Mouse (Mus musculus): ENCODE data around the gene Gm16253. TPM values are rescaled to one million over a fixed set of nuclear protein-coding genes. Genes with fewer than 3 reads are reported as not detected.
A peak's percentile ranks its signal among the peaks of the same experiment; 100 is the strongest.

Gene Gm16253
- polyA plus RNA-seq, 1 experiment, result not detected

DNA sequence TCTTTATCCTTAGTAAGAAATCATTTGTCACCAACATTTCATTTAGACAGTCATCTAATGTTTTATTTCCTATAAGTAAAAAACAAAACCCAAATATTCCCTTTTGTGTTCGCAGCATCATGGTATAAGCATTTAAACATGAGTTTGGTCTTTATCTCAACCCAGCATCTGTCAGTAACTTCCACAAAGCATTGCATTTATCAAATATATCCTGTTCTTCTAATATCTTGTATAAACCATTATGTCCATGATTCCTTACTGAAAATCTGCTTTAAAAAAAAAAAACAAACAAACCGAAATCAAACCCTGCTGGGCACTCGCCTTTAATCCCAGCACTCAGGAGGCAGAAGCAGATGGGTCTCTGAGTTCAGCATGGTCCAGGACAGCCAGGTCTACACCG lies 29.8 kb downstream of the Gm16253 start:
- Histone ChIP-seq H3K4me1 (ENCODE audit: control insufficient read depth, insufficient read depth, low read length) (peaks cover 5% of the 10 kb centered on the region), H3K27ac (ENCODE audit: insufficient read depth, low read depth, low read length) (no peak overlapping the region), H3K4me3 (ENCODE audit: insufficient read depth, low read depth, low read length) (no peak overlapping the region)
- TF ChIP-seq CTCF (IDR thresholded peaks at IDR 0.05; ENCODE audit: insufficient read depth, low read depth, low read length) (no peak), POLR2A (IDR thresholded peaks at IDR 0.05; ENCODE audit: insufficient read depth, low read depth, low read length) (no peak)
- 87% methylated on average over 4 of the region's 4 CpGs for WGBS

GRCm38 (mm10) chr3:96617941-96618340 lies 41.2 kb downstream of the Gm16253 start:
- no peak for TF ChIP-seq POLR2A (IDR thresholded peaks at IDR 0.05; ENCODE audit: insufficient read depth, low read depth, low read length)
- TF ChIP-seq CTCF (IDR thresholded peaks at IDR 0.05; ENCODE audit: insufficient read depth, low read depth, low read length), result no peak
- 91% methylated on average over 3 of the region's 3 CpGs for WGBS
- H3K4me3 ChIP-seq (ENCODE audit: insufficient read depth, low read depth, low read length), result no peak overlapping the region

DNA sequence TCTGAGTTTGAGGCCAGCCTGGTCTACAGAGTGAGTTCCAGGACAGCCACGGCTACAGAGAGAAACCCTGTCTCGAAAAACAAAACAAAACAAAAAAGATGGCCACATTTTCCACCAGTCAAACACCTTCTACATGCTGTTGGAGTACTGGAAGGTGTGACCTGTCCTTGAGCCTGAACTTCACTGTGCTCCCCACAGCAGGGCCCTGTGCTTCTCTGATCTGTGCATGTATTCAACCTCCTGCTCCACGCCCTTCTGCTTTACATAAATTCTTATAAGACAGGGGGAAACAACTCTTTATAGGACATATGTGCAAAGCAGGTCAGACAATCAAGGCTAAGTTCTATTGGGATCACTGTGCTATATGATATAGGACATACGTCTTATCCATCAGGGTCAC lies 46.4 kb downstream of the Gm16253 start:
- Histone ChIP-seq H3K4me1 (ENCODE audit: control insufficient read depth, insufficient read depth, low read length) (no peaks in the 10 kb centered on the region), H3K4me3 (ENCODE audit: insufficient read depth, low read depth, low read length) (no peak overlapping the region), H3K27ac (ENCODE audit: insufficient read depth, low read depth, low read length) (no peak overlapping the region)
- no peak for TF ChIP-seq POLR2A (IDR thresholded peaks at IDR 0.05; ENCODE audit: insufficient read depth, low read depth, low read length)
- no peak for TF ChIP-seq CTCF (IDR thresholded peaks at IDR 0.05; ENCODE audit: insufficient read depth, low read depth, low read length)
- 91% methylated on average over 4 of the region's 4 CpGs for WGBS

More at GRCm38 (mm10) chr3:96617941-96618340, 41.2 kb downstream of the Gm16253 start:
- Histone ChIP-seq H3K27ac (ENCODE audit: insufficient read depth, low read depth, low read length) (no peak overlapping the region), H3K4me1 (ENCODE audit: control insufficient read depth, insufficient read depth, low read length) (no peaks in the 10 kb centered on the region)

DNA sequence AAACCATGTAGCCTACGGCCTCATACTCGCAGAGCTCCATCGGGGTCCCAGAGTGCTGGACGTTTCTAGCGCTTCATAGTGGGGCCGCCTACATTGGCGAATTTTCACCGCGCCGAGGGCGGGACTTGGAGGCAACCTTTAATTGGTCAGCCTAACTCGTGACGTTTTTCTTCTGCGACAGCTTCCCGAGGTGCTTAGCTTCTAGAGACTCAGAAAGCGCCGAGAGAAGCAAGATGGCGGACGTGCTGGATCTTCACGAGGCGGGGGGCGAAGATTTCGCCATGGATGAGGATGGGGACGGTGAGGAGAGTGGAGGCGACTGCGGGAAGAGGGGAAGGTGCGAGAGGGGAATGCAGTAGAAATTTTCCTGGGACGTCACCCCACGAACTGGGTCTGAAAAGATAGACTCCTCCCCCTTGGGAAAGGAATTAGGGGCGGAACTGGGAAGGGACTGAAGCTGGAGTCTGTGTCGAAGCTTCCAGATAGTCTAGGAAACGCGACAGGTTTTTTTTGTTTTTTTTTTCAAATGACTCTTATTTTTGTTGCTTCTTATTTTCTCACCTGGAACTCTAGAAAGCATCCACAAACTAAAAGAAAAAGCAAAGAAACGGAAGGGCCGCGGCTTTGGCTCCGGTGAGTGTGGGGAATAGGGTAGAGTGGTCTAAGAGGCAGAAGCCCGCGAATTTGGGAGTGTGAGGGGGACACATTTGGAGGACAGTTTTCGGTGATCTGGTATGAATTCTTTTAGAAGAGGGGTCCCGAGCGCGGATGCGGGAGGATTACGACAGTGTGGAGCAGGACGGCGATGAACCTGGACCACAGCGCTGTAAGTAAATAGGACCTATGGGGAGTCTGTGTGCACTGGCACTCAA lies 53.2 kb downstream of the Gm16253 start, which contains the start of gene Rbm8a:
TSS of gene Rbm8a (plus strand) at position 205 of the 872 bp plus-strand sequence.
- Histone ChIP-seq H3K4me1 (ENCODE audit: control insufficient read depth, insufficient read depth, low read length) (peaks cover 2% of the 10 kb centered on the region; the same call in 1 of the 2 replicates), H3K27ac (ENCODE audit: insufficient read depth, low read depth, low read length) (peak within 1 kb of the TSS; percentile 83), H3K4me3 (ENCODE audit: insufficient read depth, low read depth, low read length) (peak within 1 kb of the TSS; percentile 79)
- under 1% methylated on average over 48 of the region's 48 CpGs for WGBS
- TF ChIP-seq CTCF (IDR thresholded peaks at IDR 0.05; ENCODE audit: insufficient read depth, low read depth, low read length), result no peak
- peak; percentile 86 for TF ChIP-seq POLR2A (IDR thresholded peaks at IDR 0.05; ENCODE audit: insufficient read depth, low read depth, low read length)

Other genes starting within 250 kb of the Gm16253 start
- not detected in 2 replicates for gene BC107364, start 124.7 kb upstream of the Gm16253 start, polyA plus RNA-seq (2012; ENCODE audit: insufficient read depth, insufficient read length, low replicate concordance, missing spikeins)
- gene Hfe2, start 51.8 kb upstream of the Gm16253 start, polyA plus RNA-seq (2012; ENCODE audit: insufficient read depth, insufficient read length, low replicate concordance, missing spikeins), result not detected in 2 replicates
- gene Txnip, start 19.0 kb upstream of the Gm16253 start, polyA plus RNA-seq (2012; ENCODE audit: insufficient read depth, insufficient read length, low replicate concordance, missing spikeins), result not detected in 2 replicates
- not detected in 2 replicates for gene Polr3gl, start 17.2 kb downstream of the Gm16253 start, polyA plus RNA-seq (2012; ENCODE audit: insufficient read depth, insufficient read length, low replicate concordance, missing spikeins)
- gene Ankrd34a, start 19.7 kb downstream of the Gm16253 start, polyA plus RNA-seq (2012; ENCODE audit: insufficient read depth, insufficient read length, low replicate concordance, missing spikeins), result not detected in 2 replicates
- not detected in 2 replicates for gene Lix1l, start 24.2 kb downstream of the Gm16253 start, polyA plus RNA-seq (2012; ENCODE audit: insufficient read depth, insufficient read length, low replicate concordance, missing spikeins)
- gene Rbm8a, start 52.9 kb downstream of the Gm16253 start, polyA plus RNA-seq (2012; ENCODE audit: insufficient read depth, insufficient read length, low replicate concordance, missing spikeins), result not detected in 2 replicates
- gene Pex11b, start 58.4 kb downstream of the Gm16253 start, polyA plus RNA-seq (2012; ENCODE audit: insufficient read depth, insufficient read length, low replicate concordance, missing spikeins), result not detected in 2 replicates
- not detected in 2 replicates for gene Gm42957, start 58.5 kb downstream of the Gm16253 start, polyA plus RNA-seq (2012; ENCODE audit: insufficient read depth, insufficient read length, low replicate concordance, missing spikeins)
- not detected in 2 replicates for gene Itga10, start 68.6 kb downstream of the Gm16253 start, polyA plus RNA-seq (2012; ENCODE audit: insufficient read depth, insufficient read length, low replicate concordance, missing spikeins)
- not detected in 2 replicates for gene Ankrd35, start 93.1 kb downstream of the Gm16253 start, polyA plus RNA-seq (2012; ENCODE audit: insufficient read depth, insufficient read length, low replicate concordance, missing spikeins)
- gene Pias3, start 119.4 kb downstream of the Gm16253 start, polyA plus RNA-seq (2012; ENCODE audit: insufficient read depth, insufficient read length, low replicate concordance, missing spikeins), result not detected in 2 replicates
- not detected in 2 replicates for gene Nudt17, start 131.6 kb downstream of the Gm16253 start, polyA plus RNA-seq (2012; ENCODE audit: insufficient read depth, insufficient read length, low replicate concordance, missing spikeins)
- not detected in 2 replicates for gene Polr3c, start 150.6 kb downstream of the Gm16253 start, polyA plus RNA-seq (2012; ENCODE audit: insufficient read depth, insufficient read length, low replicate concordance, missing spikeins)
- gene Rnf115, start 150.7 kb downstream of the Gm16253 start, polyA plus RNA-seq (2012; ENCODE audit: insufficient read depth, insufficient read length, low replicate concordance, missing spikeins), result not detected in 2 replicates